Mouse (Mus musculus) myocyte (in vitro differentiated cells): Measurements from ENCODE around the gene Ptgds. TPM values are rescaled to one million over a fixed set of nuclear protein-coding genes. Genes with fewer than 3 reads are reported as not detected.
A peak's percentile ranks its signal among the peaks of the same experiment; 100 is the strongest.

Experiments used
- H3K27me3 ChIP-seq: one replicate; pipeline ENCODE4 v1.6.1; 2011; ENCODE audit not compliant: control insufficient read depth, insufficient read depth, insufficient read length
- H3K36me3 ChIP-seq: one replicate; pipeline ENCODE4 v1.6.1; 2011; ENCODE audit not compliant: control insufficient read depth, insufficient read depth
- H3K4me2 ChIP-seq: one replicate; pipeline ENCODE4 v1.6.1; 2011; ENCODE audit warnings: low read depth, control low read depth
- H3K4me3 ChIP-seq: one replicate; pipeline ENCODE4 v1.5.1; 2011; ENCODE audit warnings: mild to moderate bottlenecking, control low read depth, moderate library complexity
- H3K79me2 ChIP-seq: one replicate; pipeline ENCODE4 v1.6.1; 2011; ENCODE audit not compliant: control insufficient read depth, insufficient read depth
- H3ac ChIP-seq: one replicate; pipeline ENCODE4 v1.6.1; 2011; ENCODE audit not compliant: control insufficient read depth, insufficient read length
- CEBPB ChIP-seq: IDR thresholded peaks from 2 replicates; pipeline ENCODE4 v1.6.1; 2011; ENCODE audit warnings: mild to moderate bottlenecking, moderate library complexity; ENCODE audit not compliant: poor library complexity, insufficient read depth, severe bottlenecking
- E2F4 ChIP-seq: IDR thresholded peaks from one replicate; pipeline ENCODE4 v1.6.1; 2011; ENCODE audit warnings: mild to moderate bottlenecking, control low read depth, moderate library complexity; ENCODE audit not compliant: insufficient read depth
- MAX ChIP-seq: IDR thresholded peaks from one replicate; pipeline ENCODE4 v1.6.1; 2011; ENCODE audit warnings: low read depth, mild to moderate bottlenecking, control low read depth
- MYOD1 ChIP-seq, 3 experiments: IDR thresholded peaks; one replicate each; pipeline ENCODE4 v1.6.1; 2011; ENCODE audit warnings: control low read depth in 2 of 3, low read depth in 2 of 3, mild to moderate bottlenecking in 2 of 3, moderate library complexity in 1 of 3; ENCODE audit not compliant: insufficient read length in 2 of 3, control insufficient read depth in 1 of 3
- MYOG ChIP-seq, 3 experiments: IDR thresholded peaks; one replicate each; pipeline ENCODE4 v1.6.1; 2011; ENCODE audit warnings: control low read depth in 2 of 3, low read depth in 2 of 3, mild to moderate bottlenecking in 2 of 3; ENCODE audit not compliant: insufficient read length in 2 of 3, control insufficient read depth in 1 of 3, insufficient read depth in 1 of 3
- POLR2A ChIP-seq: IDR thresholded peaks from one replicate; pipeline ENCODE4 v1.6.1; 2011; ENCODE audit warnings: low read depth, mild to moderate bottlenecking, control low read depth, moderate library complexity; ENCODE audit not compliant: insufficient read length
- POLR2AphosphoS2 ChIP-seq: IDR thresholded peaks from one replicate; pipeline ENCODE4 v1.6.1; 2011; ENCODE audit warnings: low read depth, control low read depth; ENCODE audit not compliant: insufficient read length
- REST ChIP-seq: IDR thresholded peaks from one replicate; pipeline ENCODE4 v1.6.1; 2011; ENCODE audit warnings: mild to moderate bottlenecking, control low read depth, moderate library complexity; ENCODE audit not compliant: insufficient read depth, insufficient read length
- SRF ChIP-seq: IDR thresholded peaks from one replicate; pipeline ENCODE4 v1.6.1; 2011; ENCODE audit warnings: low read depth; ENCODE audit not compliant: control insufficient read depth, insufficient read length
- TCF12 ChIP-seq: IDR thresholded peaks from one replicate; pipeline ENCODE4 v1.6.1; 2011; ENCODE audit warnings: mild to moderate bottlenecking, control low read depth; ENCODE audit not compliant: poor library complexity, insufficient read depth, severe bottlenecking
- TCF3 ChIP-seq: IDR thresholded peaks from one replicate; pipeline ENCODE4 v1.6.1; 2011; ENCODE audit warnings: low read depth, control low read depth; ENCODE audit not compliant: insufficient read length
- USF1 ChIP-seq: IDR thresholded peaks from one replicate; pipeline ENCODE4 v1.6.1; 2011; ENCODE audit warnings: low read depth, mild to moderate bottlenecking, control low read depth, moderate library complexity
- polyA plus RNA-seq: library from polyadenylated mRNA; unstranded; fragments of >200 nt; fragmentation: generic; extraction: Trizol; gene quantifications from one replicate; pipeline ENCODE4 v1.2.1, GENCODE M21; 2012; ENCODE audit warnings: missing spikeins

The Ptgds gene
- polyA plus RNA-seq, 1 experiment = 9.8 TPM

GRCm38 (mm10) chr2:25472550-25472949 is 2.7 kb upstream of the Ptgds start:
- Histone ChIP-seq H3K4me2 (no peak overlapping the region), H3ac (no peak overlapping the region), H3K79me2 (no peaks in the 10 kb centered on the region), H3K4me3 (no peak overlapping the region), H3K27me3 (peaks cover 24% of the 10 kb centered on the region), H3K36me3 (no peaks in the 10 kb centered on the region)
- TF ChIP-seq MAX (no peak), CEBPB (no peak), TCF12 (no peak), E2F4 (no peak), SRF (no peak), POLR2A (no peak)

GRCm38 (mm10) chr2:25468962-25469915 is 607 bp downstream of the Ptgds start:
- Histone ChIP-seq H3K4me3 (no peak overlapping the region), H3ac (no peak overlapping the region), H3K36me3 (no peaks in the 10 kb centered on the region), H3K4me2 (peak overlapping the region; percentile 6), H3K27me3 (no peaks in the 10 kb centered on the region), H3K79me2 (no peaks in the 10 kb centered on the region)
- TF ChIP-seq SRF = no peak
- no peak for TF ChIP-seq USF1
- no peak for TF ChIP-seq POLR2AphosphoS2
- TF ChIP-seq MYOD1 (IDR thresholded peaks at IDR 0.05; ENCODE audit: control insufficient read depth in 1 of 3, insufficient read length in 2 of 3, low read depth in 2 of 3) = peak in 2 of 3 experiments; percentile 73 to 76
- TF ChIP-seq TCF3 = no peak
- TF ChIP-seq MYOG (IDR thresholded peaks at IDR 0.05; ENCODE audit: control insufficient read depth in 1 of 3, insufficient read depth in 1 of 3, insufficient read length in 2 of 3, low read depth in 2 of 3) = peak in 2 of 3 experiments; percentile 15 to 73
- no peak for TF ChIP-seq REST
- no peak for TF ChIP-seq TCF12
- no peak for TF ChIP-seq CEBPB
- TF ChIP-seq E2F4 = no peak
- no peak for TF ChIP-seq MAX
- TF ChIP-seq POLR2A = no peak

- no peaks in the 10 kb centered on the region for H3K27me3 ChIP-seq
- H3K36me3 ChIP-seq = no peaks in the 10 kb centered on the region
- H3K79me2 ChIP-seq = no peaks in the 10 kb centered on the region
- H3K4me3 ChIP-seq = no peak overlapping the region
- no peak overlapping the region for H3K4me2 ChIP-seq
- TF ChIP-seq USF1 (no peak), MYOG (IDR thresholded peaks at IDR 0.05; ENCODE audit: control insufficient read depth in 1 of 3, insufficient read depth in 1 of 3, insufficient read length in 2 of 3, low read depth in 2 of 3) (no peak), MYOD1 (IDR thresholded peaks at IDR 0.05; ENCODE audit: control insufficient read depth in 1 of 3, insufficient read length in 2 of 3, low read depth in 2 of 3) (no peak), MAX (no peak), SRF (no peak), TCF3 (no peak), TCF12 (no peak), E2F4 (no peak), REST (no peak), POLR2AphosphoS2 (no peak), POLR2A (no peak), CEBPB (no peak)
- H3ac ChIP-seq = no peak overlapping the region
Measured at GRCm38 (mm10) chr2:25467606-25468303, 2.1 kb downstream of the Ptgds start.

GRCm38 (mm10) chr2:25465816-25466635 is 3.8 kb downstream of the Ptgds start:
- Histone ChIP-seq H3K79me2 (no peaks in the 10 kb centered on the region), H3ac (no peak overlapping the region), H3K4me3 (no peak overlapping the region), H3K27me3 (no peaks in the 10 kb centered on the region), H3K4me2 (no peak overlapping the region), H3K36me3 (no peaks in the 10 kb centered on the region)
- TF ChIP-seq MAX (no peak), MYOD1 (IDR thresholded peaks at IDR 0.05; ENCODE audit: control insufficient read depth in 1 of 3, insufficient read length in 2 of 3, low read depth in 2 of 3) (no peak), USF1 (peak; percentile 51)
